Mouse (Mus musculus) erythroblast, embryonic 14.5 days (primary cell): ENCODE results near the gene Chrd. TPM values are rescaled to one million over a fixed set of nuclear protein-coding genes. Genes with fewer than 3 reads are reported as not detected.
A peak's percentile ranks its signal among the peaks of the same experiment; 100 is the strongest.

Experiments used
- H3K27me3 ChIP-seq: 2 replicates; pipeline ENCODE4 v1.6.1; 2012; ENCODE audit warnings: inconsistent platforms; ENCODE audit not compliant: control insufficient read depth
- H3K36me3 ChIP-seq: 2 replicates; pipeline ENCODE4 v1.6.1; 2012; ENCODE audit warnings: mild to moderate bottlenecking, inconsistent platforms; ENCODE audit not compliant: control insufficient read depth
- H3K4me1 ChIP-seq: 2 replicates; pipeline ENCODE4 v1.6.1; 2012; ENCODE audit warnings: inconsistent platforms; ENCODE audit not compliant: control insufficient read depth
- H3K4me3 ChIP-seq: replicated peaks from 2 replicates; pipeline ENCODE3; 2012; ENCODE audit warnings: moderate library complexity, mild to moderate bottlenecking, inconsistent platforms
- H3K9me3 ChIP-seq: 2 replicates; pipeline ENCODE4 v1.6.1; 2012; ENCODE audit warnings: low read length, inconsistent platforms, mixed read lengths; ENCODE audit not compliant: control insufficient read depth
- GATA1 ChIP-seq: IDR thresholded peaks from 2 replicates; pipeline ENCODE4 v1.6.1; 2012; ENCODE audit warnings: low read length, inconsistent platforms, mixed read lengths
- TAL1 ChIP-seq: IDR thresholded peaks from 3 replicates; pipeline ENCODE4 v1.6.1; 2012; ENCODE audit warnings: low read length, inconsistent platforms, mixed read lengths
- polyA plus RNA-seq: library from polyadenylated mRNA; stranded (reverse); fragments of >175 nt; gene quantifications from 2 replicates; pipeline ENCODE4 v1.2.3, GENCODE M21; 2012

The Chrd gene
- polyA plus RNA-seq, 1 experiment, result not detected

DNA sequence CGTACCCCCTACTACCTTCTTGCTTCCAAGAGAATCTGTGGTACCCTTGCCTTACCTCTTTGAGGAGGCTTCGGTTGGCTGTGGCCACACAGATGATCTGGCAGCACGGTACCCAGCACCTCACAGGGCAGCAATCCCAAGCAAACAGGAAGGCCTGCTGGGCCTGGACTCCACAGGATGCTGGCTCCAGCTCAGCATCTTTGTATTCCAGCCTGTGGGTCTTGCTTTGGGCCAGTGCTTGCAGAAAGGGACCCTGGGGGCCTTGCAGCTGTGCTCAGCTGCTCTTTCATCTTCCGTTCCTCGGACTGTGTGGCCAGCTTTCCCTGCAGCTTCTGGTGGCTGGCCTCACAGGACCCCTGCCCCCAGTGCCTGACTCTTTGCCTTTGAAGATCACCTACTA lies 32.9 kb upstream of the Chrd start:
- TF ChIP-seq GATA1, result no peak
- no peak for TF ChIP-seq TAL1
- Histone ChIP-seq H3K4me1 (peaks cover 52% of the 10 kb centered on the region), H3K4me3 (no peak overlapping the region), H3K36me3 (peaks cover 18% of the 10 kb centered on the region), H3K27me3 (peaks cover 42% of the 10 kb centered on the region), H3K9me3 (no peaks in the 10 kb centered on the region; the same call in 1 of the 2 replicates)

DNA sequence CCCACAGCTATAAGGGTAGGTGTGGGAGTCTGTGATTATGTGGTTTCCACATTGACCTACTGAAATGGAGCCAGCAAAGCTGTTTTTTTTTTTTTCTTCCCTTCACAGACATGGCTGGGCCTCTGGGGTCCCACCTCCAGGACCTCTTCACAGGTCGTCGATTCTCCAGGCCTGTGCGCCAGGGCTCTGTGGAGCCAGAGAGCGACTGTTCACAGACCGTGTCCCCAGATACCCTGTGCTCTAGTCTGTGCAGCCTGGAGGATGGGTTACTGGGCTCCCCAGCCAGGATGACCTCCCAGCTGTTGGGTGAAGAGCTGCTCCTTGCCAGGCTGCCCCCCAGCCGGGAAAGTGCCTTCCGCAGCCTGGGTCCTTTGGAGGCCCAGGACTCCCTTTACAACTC lies 31.6 kb upstream of the Chrd start:
- H3K36me3 ChIP-seq, result peaks cover 31% of the 10 kb centered on the region
- no peak for TF ChIP-seq TAL1
- no peak for TF ChIP-seq GATA1
- peaks cover 55% of the 10 kb centered on the region for H3K4me1 ChIP-seq
- H3K27me3 ChIP-seq, result peaks cover 30% of the 10 kb centered on the region
- H3K9me3 ChIP-seq, result no peaks in the 10 kb centered on the region
- H3K4me3 ChIP-seq, result no peak overlapping the region

DNA sequence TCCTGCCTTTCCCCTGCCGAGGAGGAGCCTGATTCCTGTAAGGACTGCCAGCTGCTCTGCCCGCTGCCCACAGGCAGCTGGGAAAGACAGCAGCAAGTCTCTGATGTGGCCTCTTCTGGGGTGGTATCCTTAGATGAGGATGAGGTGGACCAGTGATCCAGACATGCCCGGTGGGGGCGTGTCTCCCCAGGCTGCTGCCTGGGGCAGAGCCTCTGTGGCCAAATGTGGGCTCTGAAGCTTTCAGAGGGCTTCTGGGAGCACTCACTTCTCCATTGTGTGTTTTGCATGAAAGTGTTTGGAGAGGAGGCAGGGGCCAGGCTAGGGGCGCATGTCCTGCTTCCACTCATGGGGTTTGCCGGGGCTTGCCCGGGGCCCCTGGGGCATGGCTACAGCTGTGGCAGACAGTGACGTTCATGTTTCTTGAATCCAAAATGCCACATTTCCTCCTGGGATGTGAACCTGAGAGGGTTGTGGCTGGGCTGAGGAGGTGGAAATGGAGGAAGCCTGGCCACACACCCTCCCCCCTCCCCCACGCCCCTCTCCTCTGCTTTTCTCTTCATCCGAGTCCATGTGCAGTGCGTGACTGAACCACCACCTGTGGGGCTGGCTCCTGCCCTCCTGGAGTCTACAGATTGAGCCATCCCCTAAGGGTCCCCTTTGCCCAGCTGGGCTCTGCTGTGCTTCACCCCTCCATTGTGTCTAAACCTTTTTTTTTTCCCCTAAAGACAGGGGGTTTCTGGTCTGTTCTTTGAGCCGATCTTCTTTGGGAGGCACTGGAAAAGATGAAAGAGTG lies 31.0 kb upstream of the Chrd start:
- no peak for TF ChIP-seq GATA1
- TF ChIP-seq TAL1, result no peak
- H3K27me3 ChIP-seq, result peaks cover 23% of the 10 kb centered on the region
- H3K9me3 ChIP-seq, result no peaks in the 10 kb centered on the region
- H3K4me3 ChIP-seq, result peak overlapping the region; percentile 50
- peaks cover 60% of the 10 kb centered on the region for H3K4me1 ChIP-seq
- peaks cover 37% of the 10 kb centered on the region for H3K36me3 ChIP-seq

DNA sequence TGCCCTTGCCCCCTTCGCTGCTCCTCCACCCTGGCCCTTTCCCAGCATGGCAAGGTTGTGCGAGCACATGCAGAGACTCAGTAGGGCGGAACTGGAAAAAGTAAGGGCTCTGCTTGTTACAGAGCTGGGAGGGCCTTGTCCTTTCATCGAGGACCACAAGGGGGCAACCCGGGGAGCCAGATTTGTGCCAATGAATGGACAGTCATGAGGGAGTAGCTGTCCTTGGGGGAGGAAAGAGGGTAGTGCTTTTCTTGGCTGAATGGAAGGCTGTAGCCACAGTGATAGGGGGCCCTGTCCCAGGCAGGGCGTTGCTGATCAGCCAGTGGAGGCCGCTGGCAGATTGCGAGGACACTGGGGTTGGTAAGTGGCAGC lies 30.4 kb upstream of the Chrd start:
- Histone ChIP-seq H3K4me3 (peak overlapping the region; percentile 50), H3K4me1 (peaks cover 66% of the 10 kb centered on the region), H3K9me3 (no peaks in the 10 kb centered on the region), H3K27me3 (peaks cover 18% of the 10 kb centered on the region), H3K36me3 (peaks cover 43% of the 10 kb centered on the region)
- TF ChIP-seq GATA1 (no peak), TAL1 (0 out of 3 replicates have a peak, but pooled peaks have one; percentile 12)

DNA sequence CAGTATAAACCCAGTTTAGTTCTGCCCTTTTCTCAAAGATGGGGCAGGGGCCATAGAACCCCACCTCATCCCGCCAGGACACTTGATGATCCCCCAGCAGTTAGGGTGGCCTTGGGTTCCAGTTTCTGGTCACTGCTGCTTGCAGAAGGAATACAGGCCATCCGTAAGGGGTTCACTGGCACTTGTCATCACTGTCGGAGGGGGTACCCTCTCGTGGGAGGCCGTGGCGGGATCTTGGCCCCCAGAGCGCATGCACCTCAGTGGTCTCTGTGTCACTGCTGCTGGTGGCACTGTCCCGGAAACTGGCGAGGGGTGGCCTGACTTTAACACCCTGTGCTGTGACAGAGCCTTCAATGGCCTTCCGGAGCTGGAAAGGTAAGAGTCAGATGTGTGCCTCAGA lies 29.9 kb upstream of the Chrd start:
- TF ChIP-seq TAL1 (no peak), GATA1 (no peak)
- no peaks in the 10 kb centered on the region for H3K9me3 ChIP-seq
- peaks cover 71% of the 10 kb centered on the region for H3K4me1 ChIP-seq
- peak overlapping the region; percentile 50 for H3K4me3 ChIP-seq
- peaks cover 49% of the 10 kb centered on the region for H3K36me3 ChIP-seq
- peaks cover 12% of the 10 kb centered on the region for H3K27me3 ChIP-seq

DNA sequence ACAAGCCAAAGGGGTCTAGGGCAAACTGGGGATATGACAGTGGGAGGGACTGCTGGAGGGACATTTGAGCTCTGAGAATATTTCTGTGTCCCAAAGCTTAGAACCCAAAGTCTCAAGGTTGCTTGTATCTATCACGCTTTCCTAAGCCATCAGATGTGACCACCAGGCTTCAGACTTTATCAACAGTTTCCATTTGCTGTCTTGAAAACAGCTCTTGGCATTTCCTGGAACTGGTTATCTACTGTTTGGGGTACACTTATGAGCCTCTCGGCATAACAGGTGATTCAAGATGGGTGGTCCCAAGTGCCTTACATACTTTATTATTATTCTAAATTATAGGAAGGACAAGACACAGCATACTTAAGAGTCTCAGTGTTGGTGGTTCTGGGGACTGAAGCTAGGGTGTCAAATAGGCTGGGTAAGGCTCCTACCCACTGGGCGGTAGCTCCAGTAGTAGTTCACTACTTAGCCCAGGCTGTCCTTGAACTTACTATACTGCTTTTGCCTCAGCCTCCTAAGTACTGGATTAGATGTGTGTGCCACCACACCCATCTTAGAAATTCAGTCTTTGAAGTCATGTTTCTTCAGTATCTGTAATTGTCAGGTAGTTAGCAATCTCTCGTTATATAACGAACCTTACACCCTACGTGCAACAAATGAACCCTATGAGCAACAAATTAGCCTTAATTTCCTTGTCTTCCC lies 29.1 kb upstream of the Chrd start:
- Histone ChIP-seq H3K4me1 (peaks cover 79% of the 10 kb centered on the region), H3K9me3 (no peaks in the 10 kb centered on the region), H3K27me3 (peaks cover 4% of the 10 kb centered on the region), H3K4me3 (peak overlapping the region; percentile 50), H3K36me3 (peaks cover 57% of the 10 kb centered on the region)
- peak; percentile 29; the same call in 1 of the 3 replicates for TF ChIP-seq TAL1
- peak; percentile 59 for TF ChIP-seq GATA1

DNA sequence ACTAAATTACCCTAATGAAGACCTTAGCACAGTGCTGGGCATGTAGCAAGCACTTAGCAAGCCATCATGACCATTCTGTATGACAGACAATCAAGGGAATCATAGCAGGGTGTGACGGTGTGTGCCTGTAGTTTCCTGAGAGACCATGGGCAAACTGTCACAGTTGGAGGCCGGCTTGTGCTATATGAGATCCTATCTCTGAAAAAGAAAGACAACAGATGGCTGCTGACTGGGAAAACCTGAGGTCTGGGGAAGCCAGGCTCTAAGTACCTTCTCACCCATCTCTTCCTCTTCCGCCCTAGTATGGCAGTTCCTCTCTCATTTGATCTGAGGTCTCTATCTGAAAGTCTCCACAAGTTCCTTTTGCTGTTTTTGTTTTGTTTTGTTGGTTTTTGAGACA lies 27.1 kb upstream of the Chrd start:
- Histone ChIP-seq H3K4me3 (no peak overlapping the region), H3K36me3 (peaks cover 76% of the 10 kb centered on the region), H3K4me1 (peaks cover 97% of the 10 kb centered on the region), H3K9me3 (no peaks in the 10 kb centered on the region), H3K27me3 (no peaks in the 10 kb centered on the region)
- TF ChIP-seq TAL1 (no peak), GATA1 (no peak)

DNA sequence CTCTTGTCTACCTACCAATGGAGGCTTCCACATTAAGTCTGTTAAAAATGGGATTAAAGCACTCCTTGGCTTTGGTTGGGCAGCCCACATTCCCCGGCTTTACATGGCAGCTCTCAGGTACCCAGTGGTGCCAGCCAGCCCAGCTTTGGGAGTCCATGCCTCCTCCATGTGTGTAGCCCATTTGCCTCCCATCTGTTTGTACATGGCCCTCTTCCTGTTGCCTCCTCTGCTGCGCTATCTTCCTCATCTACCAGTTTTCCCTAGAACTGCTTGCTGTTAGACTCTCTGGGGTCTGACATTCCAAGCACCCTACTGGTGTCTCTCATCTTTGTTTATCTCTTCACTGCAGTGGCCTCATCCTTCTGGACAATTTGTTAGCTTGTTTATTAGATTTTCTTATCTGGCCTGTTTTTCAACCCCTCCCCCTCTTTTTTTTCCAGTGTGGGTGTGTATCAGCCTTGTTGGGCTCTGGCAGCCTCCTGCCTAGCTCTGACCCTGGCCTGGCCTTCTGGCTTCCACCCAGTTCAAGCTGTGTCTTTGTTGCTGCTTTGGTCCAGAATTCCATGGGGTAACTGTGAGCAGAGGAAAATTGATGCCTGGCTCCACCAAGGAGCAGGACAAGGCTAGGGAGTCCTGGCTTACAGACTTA lies 26.4 kb upstream of the Chrd start:
- Histone ChIP-seq H3K27me3 (no peaks in the 10 kb centered on the region), H3K36me3 (peaks cover 83% of the 10 kb centered on the region), H3K4me3 (no peak overlapping the region), H3K4me1 (peaks cover 100% of the 10 kb centered on the region), H3K9me3 (no peaks in the 10 kb centered on the region)
- TF ChIP-seq TAL1 (no peak), GATA1 (peak; percentile 59; the same call in 1 of the 2 replicates)
